Mouse (Mus musculus): ENCODE results near the gene Zfp53. TPM values are rescaled to one million over a fixed set of nuclear protein-coding genes. Genes with fewer than 3 reads are reported as not detected.

The Zfp53 gene
- polyA plus RNA-seq, 1 experiment = 2.9 TPM

GRCm38 (mm10) chr17:21557831-21558230 lies 69.0 kb downstream of the Zfp53 start:
- H3K4me1 ChIP-seq (ENCODE audit: control insufficient read depth, insufficient read depth, low read length) = no peaks in the 10 kb centered on the region
- H3K4me3 ChIP-seq (ENCODE audit: insufficient read depth, low read length) = no peak overlapping the region
- no peak for TF ChIP-seq CTCF (IDR thresholded peaks at IDR 0.05; ENCODE audit: extremely low read depth, insufficient read depth, low read length)
- no peak for TF ChIP-seq POLR2A (IDR thresholded peaks at IDR 0.05; ENCODE audit: extremely low read depth, insufficient read depth, low read length)
- H3K27ac ChIP-seq (ENCODE audit: insufficient read depth, low read length) = no peak overlapping the region

Other genes with a start within 250 kb of the Zfp53 start
- not detected in 2 replicates for gene Vmn1r235, start 232.6 kb upstream of the Zfp53 start, polyA plus RNA-seq (2012; rRNA removed)
- gene Vmn1r236, start 206.1 kb upstream of the Zfp53 start, polyA plus RNA-seq (2012; rRNA removed) = not detected in 2 replicates
- gene Vmn1r237, start 177.1 kb upstream of the Zfp53 start, polyA plus RNA-seq (2012; rRNA removed) = not detected in 2 replicates
- 1.0 and 1.1 TPM in 2 replicates for gene Zfp677, start 105.2 kb upstream of the Zfp53 start, polyA plus RNA-seq (2012; rRNA removed)
- 1.0 and 1.2 TPM in 2 replicates for gene Zfp54, start 65.8 kb upstream of the Zfp53 start, polyA plus RNA-seq (2012; rRNA removed)
- gene Zfp51, start 38.6 kb upstream of the Zfp53 start, polyA plus RNA-seq (2012; rRNA removed) = 3.2 and 3.7 TPM in 2 replicates
- gene Zfp52, start 46.5 kb downstream of the Zfp53 start, polyA plus RNA-seq (2012; rRNA removed) = 2.4 and 3.2 TPM in 2 replicates
- 9.8 and 11.2 TPM in 2 replicates for gene Zfp948, start 78.0 kb downstream of the Zfp53 start, polyA plus RNA-seq (2012; rRNA removed)
- 6.3 TPM in 2 replicates for gene Zfp983, start 161.6 kb downstream of the Zfp53 start, polyA plus RNA-seq (2012; rRNA removed)
- 2.3 and 5.4 TPM in 2 replicates for gene Gm10226, start 202.9 kb downstream of the Zfp53 start, polyA plus RNA-seq (2012; rRNA removed)
- gene Zfp760, start 218.7 kb downstream of the Zfp53 start, polyA plus RNA-seq (2012; rRNA removed) = 5.8 TPM in 2 replicates
- 1.1 and 1.5 TPM in 2 replicates for gene Zfp229, start 241.8 kb downstream of the Zfp53 start, polyA plus RNA-seq (2012; rRNA removed)

Measured in cortical plate, adult 2 months (tissue).